Mouse (Mus musculus): ENCODE results near the gene B230118H07Rik.

The B230118H07Rik gene

GRCm38 (mm10) chr2:101649114-101649671 lies at the start of gene B230118H07Rik, which contains the start of gene Rag1:
Gene B230118H07Rik (minus strand): TSS chr2:101649532.
Gene Rag1 (minus strand): TSS chr2:101649501.
- DNase-seq (ENCODE audit: low read depth, low spot score), result no peak

- DNase-seq (ENCODE audit: low read depth, low spot score), result no peak
Measured at GRCm38 (mm10) chr2:101695584-101695983, 46.3 kb upstream of the B230118H07Rik start.

GRCm38 (mm10) chr2:101693577-101694215 lies 44.4 kb upstream of the B230118H07Rik start:
- DNase-seq (ENCODE audit: low read depth, low spot score), result peak; percentile 17

GRCm38 (mm10) chr2:101693043-101693442 lies 43.7 kb upstream of the B230118H07Rik start:
- DNase-seq (ENCODE audit: low read depth, low spot score), result no peak

- DNase-seq (ENCODE audit: low read depth, low spot score), result no peak
Measured at GRCm38 (mm10) chr2:101690252-101690827, 41.0 kb upstream of the B230118H07Rik start.

GRCm38 (mm10) chr2:101688011-101688410 lies 38.7 kb upstream of the B230118H07Rik start:
- no peak for DNase-seq (ENCODE audit: low read depth, low spot score)

GRCm38 (mm10) chr2:101684421-101684820 lies 35.1 kb upstream of the B230118H07Rik start:
- DNase-seq (ENCODE audit: low read depth, low spot score), result no peak

- no peak for DNase-seq (ENCODE audit: low read depth, low spot score)
Measured at GRCm38 (mm10) chr2:101679164-101679784, 29.9 kb upstream of the B230118H07Rik start.

- DNase-seq (ENCODE audit: low read depth, low spot score), result peak; percentile 63
Measured at GRCm38 (mm10) chr2:101678236-101679021, 29.1 kb upstream of the B230118H07Rik start, which contains the start of gene Traf6. Gene Traf6 (plus strand): TSS chr2:101678429.

- no peak for DNase-seq (ENCODE audit: low read depth, low spot score)
Measured at GRCm38 (mm10) chr2:101673547-101673946, 24.2 kb upstream of the B230118H07Rik start.

GRCm38 (mm10) chr2:101668751-101669150 lies 19.4 kb upstream of the B230118H07Rik start:
- no peak for DNase-seq (ENCODE audit: low read depth, low spot score)

- no peak for DNase-seq (ENCODE audit: low read depth, low spot score)
Measured at GRCm38 (mm10) chr2:101665703-101666092, 16.4 kb upstream of the B230118H07Rik start.

- peak; percentile 74 for DNase-seq (ENCODE audit: low read depth, low spot score)
Measured at GRCm38 (mm10) chr2:101665058-101665702, 15.8 kb upstream of the B230118H07Rik start.

GRCm38 (mm10) chr2:101660536-101660935 lies 11.2 kb upstream of the B230118H07Rik start:
- no peak for DNase-seq (ENCODE audit: low read depth, low spot score)

- peak; percentile 81 for DNase-seq (ENCODE audit: low read depth, low spot score)
Measured at GRCm38 (mm10) chr2:101652921-101653597, 3.7 kb upstream of the B230118H07Rik start.

- DNase-seq (ENCODE audit: low read depth, low spot score), result no peak
Measured at GRCm38 (mm10) chr2:101652204-101652920, 3.0 kb upstream of the B230118H07Rik start.

GRCm38 (mm10) chr2:101650446-101650845 lies 1.1 kb upstream of the B230118H07Rik start:
- no peak for DNase-seq (ENCODE audit: low read depth, low spot score)

- no peak for DNase-seq (ENCODE audit: low read depth, low spot score)
Measured at GRCm38 (mm10) chr2:101648361-101648760, 971 bp downstream of the B230118H07Rik start.

- no peak for DNase-seq (ENCODE audit: low read depth, low spot score)
Measured at GRCm38 (mm10) chr2:101645841-101646240, 3.5 kb downstream of the B230118H07Rik start.

- DNase-seq (ENCODE audit: low read depth, low spot score), result no peak
Measured at GRCm38 (mm10) chr2:101639840-101640350, 9.4 kb downstream of the B230118H07Rik start.
